Mouse (Mus musculus) intestine, embryonic 16.5 days (tissue): Measurements from ENCODE around the gene Gpt2. TPM values are rescaled to one million over a fixed set of nuclear protein-coding genes. Genes with fewer than 3 reads are reported as not detected.

Experiments
- ATAC-seq: fragments of 200-750 bp; cut with Nextera tagmentation; 2 replicates; pipeline ENCODE4 v1.8.0; 2017; ENCODE audit warnings: moderate TSS enrichment, moderate library complexity
- H3K27ac ChIP-seq: fragments of 300-500 bp; sonication (generic); 2 replicates; pipeline ENCODE4 v1.5.1; 2014; ENCODE audit warnings: mild to moderate bottlenecking, low read length
- H3K27me3 ChIP-seq: fragments of 300-500 bp; sonication (generic); replicated peaks from 2 replicates; pipeline ENCODE4 v1.6.1; 2014; ENCODE audit warnings: low read length, control low read depth, mixed read lengths; ENCODE audit not compliant: control insufficient read depth, insufficient read depth
- H3K36me3 ChIP-seq: fragments of 300-500 bp; sonication (generic); 2 replicates; pipeline ENCODE4 v1.6.1; 2014; ENCODE audit warnings: low read length, control low read depth; ENCODE audit not compliant: control insufficient read depth, insufficient read depth
- H3K4me1 ChIP-seq: fragments of 300-500 bp; sonication (generic); 2 replicates; pipeline ENCODE4 v1.6.1; 2014; ENCODE audit warnings: low read length, control low read depth, mixed read lengths; ENCODE audit not compliant: control insufficient read depth, insufficient read depth
- H3K4me2 ChIP-seq: fragments of 300-500 bp; sonication (generic); 2 replicates; pipeline ENCODE4 v1.6.1; 2014; ENCODE audit warnings: low read depth, low read length, control low read depth
- H3K4me3 ChIP-seq: fragments of 300-500 bp; sonication (generic); 2 replicates; pipeline ENCODE4 v1.5.1; 2014; ENCODE audit warnings: mild to moderate bottlenecking, low read length
- H3K9ac ChIP-seq: fragments of 300-500 bp; sonication (generic); 2 replicates; pipeline ENCODE4 v1.6.1; 2014; ENCODE audit warnings: low read depth, low read length
- H3K9me3 ChIP-seq: fragments of 300-500 bp; sonication (generic); 2 replicates; pipeline ENCODE4 v1.6.1; 2016; ENCODE audit warnings: low read length, control low read depth; ENCODE audit not compliant: control insufficient read depth
- WGBS: fragments of 180-500 bp; shearing (Covaris S2); extraction: QIAGEN DNeasy Blood & Tissue Kit; methylation state at CpG from one replicate; pipeline ENCODE4 v1.1.7; 2014; 5-methylcytosine and 5-hydroxymethylcytosine counted together
- polyA plus RNA-seq: library from polyadenylated mRNA; unstranded; fragments of >200 nt; fragmentation: Nextera tagmentation; extraction: Ambion mirVana; gene quantifications from 2 replicates; pipeline ENCODE4 v1.2.1, GENCODE M21; 2015

Gpt2 gene
- 12.0 and 12.4 TPM in 2 replicates for polyA plus RNA-seq

GRCm38 (mm10) chr8:85492125-85492875 lies at the start of gene Gpt2:
Gpt2 (plus strand) TSS chr8:85492576.
- H3K4me3 ChIP-seq = peak within 1 kb of the TSS; percentile 90
- peak within 1 kb of the TSS; percentile 100 for H3K4me2 ChIP-seq
- H3K4me1 ChIP-seq = peaks cover 9% of the 10 kb centered on the region; the same call in 1 of the 2 replicates
- H3K27me3 ChIP-seq = no peaks in the 10 kb centered on the region
- ATAC-seq = peak; percentile 99
- no peaks in the 10 kb centered on the region for H3K36me3 ChIP-seq
- no peaks in the 10 kb centered on the region for H3K9me3 ChIP-seq
- peak within 1 kb of the TSS; percentile 16 for H3K27ac ChIP-seq
- H3K9ac ChIP-seq = peak within 1 kb of the TSS; percentile 81
- under 1% methylated on average over 41 of the region's 41 CpGs for WGBS

GRCm38 (mm10) chr8:85444092-85444491 lies 48.3 kb upstream of the Gpt2 start:
- H3K27me3 ChIP-seq = no peaks in the 10 kb centered on the region
- no peaks in the 10 kb centered on the region for H3K4me1 ChIP-seq
- no peak overlapping the region for H3K9ac ChIP-seq
- no peak for ATAC-seq
- no peaks in the 10 kb centered on the region for H3K36me3 ChIP-seq
- no peak overlapping the region for H3K4me2 ChIP-seq
- H3K27ac ChIP-seq = no peak overlapping the region
- no peaks in the 10 kb centered on the region for H3K9me3 ChIP-seq
- no peak overlapping the region for H3K4me3 ChIP-seq

- H3K4me2 ChIP-seq = no peak overlapping the region
- H3K36me3 ChIP-seq = no peaks in the 10 kb centered on the region
- H3K4me1 ChIP-seq = no peaks in the 10 kb centered on the region
- H3K27me3 ChIP-seq = no peaks in the 10 kb centered on the region
- no peak overlapping the region for H3K9ac ChIP-seq
- WGBS = 76% methylated on average over 15 of the region's 15 CpGs
- H3K9me3 ChIP-seq = no peaks in the 10 kb centered on the region
- no peak overlapping the region for H3K4me3 ChIP-seq
- ATAC-seq = no peak
- H3K27ac ChIP-seq = no peak overlapping the region
Measured at GRCm38 (mm10) chr8:85445936-85446685, 46.3 kb upstream of the Gpt2 start.

- no peaks in the 10 kb centered on the region for H3K36me3 ChIP-seq
- no peak overlapping the region for H3K9ac ChIP-seq
- H3K9me3 ChIP-seq = no peaks in the 10 kb centered on the region
- WGBS = 75% methylated on average over 3 of the region's 3 CpGs
- no peaks in the 10 kb centered on the region for H3K27me3 ChIP-seq
- no peak overlapping the region for H3K4me3 ChIP-seq
- no peak for ATAC-seq
- H3K27ac ChIP-seq = no peak overlapping the region
- H3K4me2 ChIP-seq = no peak overlapping the region
- H3K4me1 ChIP-seq = peaks cover 4% of the 10 kb centered on the region; the same call in 1 of the 2 replicates
Measured at GRCm38 (mm10) chr8:85450335-85450734, 42.0 kb upstream of the Gpt2 start.

DNA sequence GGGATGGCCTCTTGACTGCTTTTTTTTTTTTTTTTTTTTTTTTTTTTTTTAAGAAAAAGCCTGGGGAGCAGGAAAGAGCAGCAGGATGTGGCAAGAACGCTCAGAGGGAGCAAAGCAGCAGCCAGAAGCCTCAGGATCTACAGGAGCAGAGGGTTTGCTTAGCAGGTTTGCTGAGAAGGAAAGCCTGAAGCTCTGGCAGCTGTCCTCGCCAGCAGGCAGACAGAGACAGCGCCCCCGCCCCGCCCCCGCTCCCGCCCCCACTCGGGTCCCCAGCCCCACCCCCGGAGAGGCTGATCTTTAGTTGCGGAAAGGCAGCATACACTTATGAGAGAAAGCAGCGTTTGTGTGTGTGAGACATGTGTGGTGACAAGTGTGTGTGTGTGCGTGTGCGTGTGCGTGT lies 40.0 kb upstream of the Gpt2 start:
- 0 out of 2 replicates have a peak, but pooled peaks have one; percentile 23 for ATAC-seq

DNA sequence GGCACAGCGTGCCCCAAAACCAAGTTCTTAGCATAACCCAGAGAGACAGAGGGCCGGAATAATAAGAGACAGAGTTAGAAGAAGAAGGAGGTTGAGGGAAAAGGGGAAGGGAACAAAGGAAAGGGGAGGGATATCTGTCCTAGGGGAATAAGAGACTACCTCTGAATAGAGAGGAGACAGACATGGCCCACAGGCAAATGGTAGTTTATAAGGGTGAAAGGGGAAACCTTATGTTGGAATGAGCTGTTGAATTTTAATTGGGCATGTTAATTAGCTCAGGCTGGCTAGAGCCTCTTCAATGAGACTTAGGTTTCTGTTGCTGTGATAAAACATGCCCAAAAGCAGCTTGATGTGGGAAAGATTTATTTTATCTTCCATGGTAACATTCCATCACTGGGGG lies 39.1 kb upstream of the Gpt2 start:
- Histone ChIP-seq H3K9me3 (no peaks in the 10 kb centered on the region), H3K9ac (no peak overlapping the region), H3K27me3 (no peaks in the 10 kb centered on the region), H3K36me3 (no peaks in the 10 kb centered on the region), H3K27ac (no peak overlapping the region), H3K4me2 (no peak overlapping the region), H3K4me3 (no peak overlapping the region), H3K4me1 (peaks cover 4% of the 10 kb centered on the region; the same call in 1 of the 2 replicates)
- 91% methylated on average over 2 of the region's 2 CpGs for WGBS
- no peak for ATAC-seq

More for the DNA sequence above, 40.0 kb upstream of the Gpt2 start:
- Histone ChIP-seq H3K4me2 (peak overlapping the region; percentile 33; the same call in 1 of the 2 replicates), H3K4me3 (0 out of 2 replicates have a peak overlapping the region, but pooled peaks have one; percentile 5), H3K4me1 (peaks cover 4% of the 10 kb centered on the region; the same call in 1 of the 2 replicates), H3K27ac (no peak overlapping the region), H3K9me3 (no peaks in the 10 kb centered on the region), H3K27me3 (no peaks in the 10 kb centered on the region), H3K9ac (no peak overlapping the region), H3K36me3 (no peaks in the 10 kb centered on the region)
- 22% methylated on average over 14 of the region's 14 CpGs for WGBS

- no peak overlapping the region for H3K27ac ChIP-seq
- no peaks in the 10 kb centered on the region for H3K36me3 ChIP-seq
- no peak overlapping the region for H3K4me3 ChIP-seq
- 56% methylated on average over 8 of the region's 8 CpGs for WGBS
- H3K9ac ChIP-seq = no peak overlapping the region
- no peak for ATAC-seq
- no peaks in the 10 kb centered on the region for H3K9me3 ChIP-seq
- no peaks in the 10 kb centered on the region for H3K27me3 ChIP-seq
- no peak overlapping the region for H3K4me2 ChIP-seq
- peaks cover 4% of the 10 kb centered on the region; the same call in 1 of the 2 replicates for H3K4me1 ChIP-seq
Measured at GRCm38 (mm10) chr8:85454750-85455149, 37.6 kb upstream of the Gpt2 start.

- no peak overlapping the region for H3K4me3 ChIP-seq
- peaks cover 4% of the 10 kb centered on the region; the same call in 1 of the 2 replicates for H3K4me1 ChIP-seq
- peak; percentile 65; the same call in 1 of the 2 replicates for ATAC-seq
- H3K36me3 ChIP-seq = no peaks in the 10 kb centered on the region
- no peak overlapping the region for H3K4me2 ChIP-seq
- no peaks in the 10 kb centered on the region for H3K9me3 ChIP-seq
- H3K27me3 ChIP-seq = no peaks in the 10 kb centered on the region
- 10% methylated on average over 14 of the region's 14 CpGs for WGBS
- H3K9ac ChIP-seq = no peak overlapping the region
- no peak overlapping the region for H3K27ac ChIP-seq
Measured at GRCm38 (mm10) chr8:85456536-85456935, 35.8 kb upstream of the Gpt2 start.

DNA sequence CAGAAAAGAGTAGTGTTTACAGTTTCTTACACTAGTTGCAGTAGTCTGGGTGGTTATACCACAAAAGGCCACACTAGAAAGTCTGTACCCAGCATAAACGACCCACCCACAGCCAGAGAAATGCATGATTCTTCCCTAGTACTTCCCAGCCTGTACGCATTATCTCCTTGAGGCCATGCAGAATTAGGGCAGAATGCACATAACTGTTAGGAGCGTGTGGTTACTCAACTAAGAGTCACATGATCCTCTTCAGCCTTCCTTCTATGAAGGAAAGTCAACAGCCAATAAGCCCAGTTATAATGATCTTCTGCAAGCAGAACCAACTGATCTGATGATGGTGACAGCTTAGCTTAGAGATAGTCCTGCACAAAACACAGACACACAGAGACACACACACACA lies 32.8 kb upstream of the Gpt2 start:
- Histone ChIP-seq H3K4me2 (no peak overlapping the region), H3K36me3 (no peaks in the 10 kb centered on the region), H3K9ac (no peak overlapping the region), H3K27me3 (no peaks in the 10 kb centered on the region), H3K4me3 (no peak overlapping the region), H3K27ac (no peak overlapping the region), H3K9me3 (no peaks in the 10 kb centered on the region), H3K4me1 (no peaks in the 10 kb centered on the region)
- ATAC-seq = no peak
- WGBS = 70% methylated on average over 3 of the region's 3 CpGs
